Mouse (Mus musculus): ENCODE data around the gene Ly6g6c. TPM values are rescaled to one million over a fixed set of nuclear protein-coding genes. Genes with fewer than 3 reads are reported as not detected.

Gene Ly6g6c
- total RNA-seq, 2 experiments from 2014 or later: not detected

GRCm38 (mm10) chr17:35101161-35101560 lies 36.0 kb downstream of the Ly6g6c start:
- H3K27ac ChIP-seq: no peak overlapping the region
- no peak overlapping the region for H3K4me3 ChIP-seq

DNA sequence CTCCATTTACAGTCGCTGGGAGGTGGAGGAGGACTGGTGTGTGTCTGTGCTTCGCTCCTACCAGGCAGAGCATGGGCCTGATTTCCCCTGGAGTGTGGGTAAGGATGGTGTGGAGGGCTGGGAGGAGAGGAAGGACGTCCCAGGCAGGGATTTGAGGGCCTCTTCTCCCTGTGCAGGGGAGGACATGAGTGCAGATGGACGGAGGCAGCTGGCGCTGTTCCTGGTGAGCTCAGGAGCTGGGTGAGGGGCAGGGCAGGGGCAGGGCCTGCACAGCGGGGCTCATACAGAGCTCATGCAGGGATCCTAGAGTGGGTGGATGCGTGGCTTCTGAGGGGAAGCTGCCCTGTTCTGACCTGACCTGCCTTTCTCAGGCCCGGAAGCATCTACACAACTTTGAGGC lies 37.1 kb downstream of the Ly6g6c start:
- Histone ChIP-seq H3K27ac (no peak overlapping the region), H3K4me3 (no peak overlapping the region)
- TF ChIP-seq CTCF (conservative IDR thresholded peaks at IDR 0.05): no peak
- no peak for DNase-seq (ENCODE audit: low spot score in 2 of 2)

More at GRCm38 (mm10) chr17:35101161-35101560, 36.0 kb downstream of the Ly6g6c start:
- TF ChIP-seq CTCF (conservative IDR thresholded peaks at IDR 0.05): no peak
- no peak for DNase-seq (ENCODE audit: low spot score in 2 of 2)

DNA sequence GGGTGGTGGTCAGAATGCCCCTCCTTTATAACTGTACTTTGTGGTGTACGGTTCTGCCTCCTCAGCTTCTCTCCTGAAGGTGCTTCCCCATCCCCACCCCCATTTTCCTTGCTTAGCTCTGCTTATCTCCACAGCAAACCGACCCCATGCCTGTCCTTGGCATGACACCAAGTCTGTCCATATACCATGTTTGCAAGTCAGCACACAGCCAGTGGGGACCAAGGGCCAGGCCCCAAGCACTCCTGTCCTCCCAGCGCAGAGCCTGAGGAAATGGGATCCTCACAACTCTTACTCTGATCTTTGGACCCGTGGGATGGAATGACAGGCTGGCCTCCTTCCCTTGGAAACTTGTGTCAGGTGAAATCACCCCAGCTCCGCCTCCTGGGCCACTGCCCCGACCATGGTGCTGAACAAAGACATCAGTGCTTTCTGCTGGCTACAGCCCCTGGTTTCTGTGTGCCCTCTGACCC lies 38.1 kb downstream of the Ly6g6c start:
- no peak overlapping the region for H3K4me3 ChIP-seq
- no peak for TF ChIP-seq CTCF (conservative IDR thresholded peaks at IDR 0.05)
- no peak for DNase-seq (ENCODE audit: low spot score in 2 of 2)
- no peak overlapping the region for H3K27ac ChIP-seq

- no peak for TF ChIP-seq CTCF (conservative IDR thresholded peaks at IDR 0.05)
- no peak for DNase-seq (ENCODE audit: low spot score in 2 of 2)
- Histone ChIP-seq H3K4me3 (no peak overlapping the region), H3K27ac (no peak overlapping the region)
Measured at GRCm38 (mm10) chr17:35104079-35104478, 38.9 kb downstream of the Ly6g6c start.

DNA sequence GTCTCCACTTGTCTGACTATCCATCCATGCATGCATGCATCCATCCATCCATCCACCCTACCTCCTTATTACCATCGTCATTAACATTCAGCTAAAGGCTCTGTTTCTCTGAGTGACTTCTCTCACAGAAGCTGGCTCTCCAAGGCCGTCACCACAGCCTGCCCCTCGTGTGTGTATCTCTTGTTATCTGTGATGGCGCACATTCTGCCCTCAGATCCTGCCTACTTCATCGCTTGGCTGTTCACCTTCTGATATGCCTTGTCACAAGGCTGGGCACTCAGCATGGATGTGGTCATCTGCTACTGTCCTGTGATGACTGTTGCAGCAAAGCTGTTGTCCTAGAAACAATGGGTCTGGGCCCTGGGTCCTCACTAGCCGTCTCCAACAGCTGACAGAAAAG lies 39.6 kb downstream of the Ly6g6c start:
- Histone ChIP-seq H3K4me3 (no peak overlapping the region), H3K27ac (no peak overlapping the region)
- no peak for DNase-seq (ENCODE audit: low spot score in 2 of 2)
- no peak for TF ChIP-seq CTCF (conservative IDR thresholded peaks at IDR 0.05)

- TF ChIP-seq CTCF (conservative IDR thresholded peaks at IDR 0.05): peak; percentile 71
- Histone ChIP-seq H3K27ac (no peak overlapping the region), H3K4me3 (no peak overlapping the region)
- DNase-seq (ENCODE audit: low spot score in 2 of 2): no peak
Measured at GRCm38 (mm10) chr17:35105740-35106389, 40.7 kb downstream of the Ly6g6c start.

DNA sequence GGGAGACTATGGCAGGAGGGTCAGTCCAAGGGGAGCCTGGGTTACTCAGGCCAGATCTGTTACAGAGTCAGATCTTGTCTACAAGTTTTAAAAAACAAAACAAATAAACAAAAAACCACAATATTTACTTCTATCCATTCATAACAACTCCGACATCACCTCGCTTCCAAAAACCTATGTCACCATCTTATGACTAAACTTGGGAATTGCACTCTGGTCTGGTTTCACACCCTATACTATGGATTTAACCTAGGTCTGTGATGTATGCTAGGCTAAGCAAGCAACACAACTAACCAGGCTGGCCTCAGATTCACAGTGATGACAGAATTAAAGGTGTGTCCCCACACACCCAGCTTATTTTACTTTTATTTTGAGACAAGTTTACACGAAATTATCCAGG lies 41.3 kb downstream of the Ly6g6c start:
- H3K27ac ChIP-seq: no peak overlapping the region
- no peak for DNase-seq (ENCODE audit: low spot score in 2 of 2)

DNA sequence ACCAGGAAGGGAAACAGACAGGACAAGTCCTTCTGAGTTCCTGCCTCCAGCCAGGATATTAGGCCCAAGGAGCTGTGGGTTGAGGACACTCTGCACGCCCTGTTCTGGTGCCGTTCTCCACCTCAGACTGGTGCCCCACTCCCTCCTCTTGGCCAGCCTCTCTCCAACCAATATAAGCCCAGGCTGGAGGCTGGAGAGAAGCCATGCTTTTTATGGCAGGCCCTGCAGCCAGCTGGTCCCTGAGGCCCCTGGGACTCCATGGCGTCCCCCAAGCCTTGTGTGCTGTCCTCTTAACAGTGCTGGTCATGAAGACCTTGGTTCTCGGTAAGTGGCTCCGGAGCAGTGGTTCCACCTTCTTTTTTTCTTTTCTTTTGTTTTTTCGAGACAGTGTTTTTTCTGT lies 42.9 kb downstream of the Ly6g6c start, which contains the start of gene Ly6g5c:
TSS of gene Ly6g5c (plus strand) at position 183 of the 400 bp plus-strand sequence.
- Histone ChIP-seq H3K27ac (no peak within 1 kb of the TSS), H3K4me3 (no peak within 1 kb of the TSS)
- DNase-seq (ENCODE audit: low spot score in 2 of 2): no peak
- TF ChIP-seq CTCF (conservative IDR thresholded peaks at IDR 0.05): no peak

More for the DNA sequence above, 41.3 kb downstream of the Ly6g6c start:
- no peak overlapping the region for H3K4me3 ChIP-seq
- TF ChIP-seq CTCF (conservative IDR thresholded peaks at IDR 0.05): peak; percentile 50

DNA sequence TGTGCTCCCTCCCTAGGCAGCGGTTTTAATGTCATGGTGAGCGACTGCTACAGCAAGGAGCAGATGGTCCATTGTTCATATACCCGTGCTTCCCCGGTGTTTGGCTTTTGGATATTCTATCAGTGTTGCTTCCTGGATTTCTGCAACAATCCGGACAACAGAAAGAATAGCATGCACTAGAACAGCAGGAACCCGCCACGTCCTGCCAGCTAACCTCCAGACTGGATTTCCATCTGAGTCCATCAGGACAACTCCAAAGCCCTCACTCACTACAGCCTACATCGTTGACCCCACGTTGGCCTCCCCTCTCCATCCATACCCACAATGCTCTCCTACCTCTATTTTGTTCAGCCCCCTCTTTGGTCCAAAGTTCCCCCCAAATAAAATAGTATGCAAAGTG lies 46.6 kb downstream of the Ly6g6c start:
- no peak for DNase-seq (ENCODE audit: low spot score in 2 of 2)
- no peak overlapping the region for H3K4me3 ChIP-seq
- H3K27ac ChIP-seq: no peak overlapping the region
- TF ChIP-seq CTCF (conservative IDR thresholded peaks at IDR 0.05): no peak

- DNase-seq (ENCODE audit: low spot score in 2 of 2): no peak
- Histone ChIP-seq H3K4me3 (no peak within 1 kb of the TSS), H3K27ac (no peak within 1 kb of the TSS)
- peak; percentile 71 for TF ChIP-seq CTCF (conservative IDR thresholded peaks at IDR 0.05)
Measured at GRCm38 (mm10) chr17:35115046-35116019, 50.1 kb downstream of the Ly6g6c start, which contains the start of gene Ly6g5b. Gene Ly6g5b, minus strand, starts transcription at chr17:35115428.

Other genes starting within 250 kb of the Ly6g6c start
- 10 to 100 TPM; 55.5 to 61.3 TPM for gene Stk19, start 228.4 kb upstream of the Ly6g6c start, total RNA-seq (2021)
- 10 to 100 TPM; 39.7 to 42.3 TPM for gene Dxo, start 228.4 kb upstream of the Ly6g6c start, total RNA-seq (2021)
- gene Skiv2l, start 215.2 kb upstream of the Ly6g6c start, total RNA-seq (2021): 10 to 100 TPM; 75.1 to 78.3 TPM
- gene Nelfe, start 215.0 kb upstream of the Ly6g6c start, total RNA-seq (2021): 10 to 100 TPM; 34.9 to 38.1 TPM
- not detected for gene Cfb, start 202.9 kb upstream of the Ly6g6c start, total RNA-seq (2021)
- 1 to 10 TPM; 7.5 to 9.0 TPM for gene Zbtb12, start 185.9 kb upstream of the Ly6g6c start, total RNA-seq (2021)
- not detected for gene Gm20547, start 183.3 kb upstream of the Ly6g6c start, total RNA-seq (2021)
- 1 to 10 TPM; 1.1 to 1.8 TPM for gene C2, start 167.1 kb upstream of the Ly6g6c start, total RNA-seq (2021)
- 100 to 1,000 TPM; 181 to 190 TPM for gene Ehmt2, start 166.9 kb upstream of the Ly6g6c start, total RNA-seq (2021)
- under 1 TPM in 1 of 2 experiments, not detected in 1; 0.29 TPM for gene Slc44a4, start 150.9 kb upstream of the Ly6g6c start, total RNA-seq (2021)
- gene Neu1, start 134.1 kb upstream of the Ly6g6c start, total RNA-seq (2021): 10 to 100 TPM; 39.4 to 43.1 TPM
- 10 to 100 TPM; 21.4 to 24.7 TPM for gene Hspa1b, start 106.2 kb upstream of the Ly6g6c start, total RNA-seq (2021)
- gene Gm20481, start 95.5 kb upstream of the Ly6g6c start, total RNA-seq (2021): not detected
- gene Hspa1a, start 93.2 kb upstream of the Ly6g6c start, total RNA-seq (2021): 10 to 100 TPM; 16.9 to 18.1 TPM
- gene Hspa1l, start 92.7 kb upstream of the Ly6g6c start, total RNA-seq (2021): under 1 TPM; 0.44 to 0.49 TPM
- 10 to 100 TPM; 15.9 to 21.8 TPM for gene Lsm2, start 83.5 kb upstream of the Ly6g6c start, total RNA-seq (2021)
- gene Vars, start 64.4 kb upstream of the Ly6g6c start, total RNA-seq (2021): 10 to 100 TPM; 48.2 to 55.1 TPM
- under 1 TPM; 0.20 to 0.26 TPM for gene Vwa7, start 48.8 kb upstream of the Ly6g6c start, total RNA-seq (2021)
- under 1 TPM in 1 of 2 experiments, not detected in 1; 0.67 TPM for gene Sapcd1, start 37.4 kb upstream of the Ly6g6c start, total RNA-seq (2021)
- 1 to 10 TPM in 1 of 2 experiments, under 1 TPM in 1; 0.26 to 1.1 TPM for gene Msh5, start 18.6 kb upstream of the Ly6g6c start, total RNA-seq (2021)
- 1 to 10 TPM; 9.2 to 9.6 TPM for gene Clic1, start 15.4 kb upstream of the Ly6g6c start, total RNA-seq (2021)
- 10 to 100 TPM; 13.7 to 15.8 TPM for gene Ddah2, start 6.4 kb upstream of the Ly6g6c start, total RNA-seq (2021)
- not detected for gene Mpig6b, start 796 bp downstream of the Ly6g6c start, total RNA-seq (2021)
- gene Ly6g6e, start 11.5 kb downstream of the Ly6g6c start, total RNA-seq (2021): 1 to 10 TPM; 2.5 to 3.5 TPM
- gene Ly6g6d, start 12.7 kb downstream of the Ly6g6c start, total RNA-seq (2021): 1 to 10 TPM; 1.1 TPM
- under 1 TPM in 1 of 2 experiments, not detected in 1; 0.52 TPM for gene Ly6g6f, start 20.2 kb downstream of the Ly6g6c start, total RNA-seq (2021)
- 100 to 1,000 TPM; 110 to 113 TPM for gene Abhd16a, start 23.9 kb downstream of the Ly6g6c start, total RNA-seq (2021)
- gene Ly6g5c, start 42.9 kb downstream of the Ly6g6c start, total RNA-seq (2021): not detected
- under 1 TPM in 1 of 2 experiments, not detected in 1; 0.54 TPM for gene Ly6g5b, start 50.0 kb downstream of the Ly6g6c start, total RNA-seq (2021)
- gene Gpank1, start 56.1 kb downstream of the Ly6g6c start, total RNA-seq (2021): 10 to 100 TPM; 15.0 to 15.9 TPM
- 100 to 1,000 TPM; 170 to 178 TPM for gene Csnk2b, start 56.7 kb downstream of the Ly6g6c start, total RNA-seq (2021)
- 10 to 100 TPM; 25.2 to 29.3 TPM for gene D17H6S53E, start 61.0 kb downstream of the Ly6g6c start, total RNA-seq (2021)
- under 1 TPM; 0.37 to 0.49 TPM for gene Apom, start 66.7 kb downstream of the Ly6g6c start, total RNA-seq (2021)
- 100 to 1,000 TPM; 320 to 334 TPM for gene Bag6, start 69.8 kb downstream of the Ly6g6c start, total RNA-seq (2021)
- 100 to 1,000 TPM; 339 to 370 TPM for gene Prrc2a, start 99.5 kb downstream of the Ly6g6c start, total RNA-seq (2021)
- 10 to 100 TPM; 11.1 to 11.8 TPM for gene Aif1, start 110.7 kb downstream of the Ly6g6c start, total RNA-seq (2021)
- gene Lst1, start 123.1 kb downstream of the Ly6g6c start, total RNA-seq (2021): 1 to 10 TPM; 6.2 to 8.6 TPM
- under 1 TPM; 0.76 to 0.77 TPM for gene Ltb, start 129.1 kb downstream of the Ly6g6c start, total RNA-seq (2021)
- not detected for gene Tnf, start 136.6 kb downstream of the Ly6g6c start, total RNA-seq (2021)
- under 1 TPM; 0.54 to 0.59 TPM for gene Lta, start 140.0 kb downstream of the Ly6g6c start, total RNA-seq (2021)
- gene Gm16181, start 155.4 kb downstream of the Ly6g6c start, total RNA-seq (2021): not detected
- 100 to 1,000 TPM; 615 to 646 TPM for gene Atp6v1g2, start 168.3 kb downstream of the Ly6g6c start, total RNA-seq (2021)
- gene Nfkbil1, start 170.4 kb downstream of the Ly6g6c start, total RNA-seq (2021): 10 to 100 TPM; 13.3 to 15.1 TPM
- gene Ddx39b, start 176.4 kb downstream of the Ly6g6c start, total RNA-seq (2021): 100 to 1,000 TPM; 230 to 239 TPM
- gene H2-D1, start 197.3 kb downstream of the Ly6g6c start, total RNA-seq (2021): 10 to 100 TPM; 15.7 to 21.2 TPM

All from layer of hippocampus, adult 2 months (tissue).